Mouse (Mus musculus): ENCODE measurements around the gene Tubb2a.
"Not testable (repeated sequence)": the region's sequence is repeated elsewhere in the genome, so short reads cannot be mapped to it uniquely, and the experiment has no call there.

DNA sequence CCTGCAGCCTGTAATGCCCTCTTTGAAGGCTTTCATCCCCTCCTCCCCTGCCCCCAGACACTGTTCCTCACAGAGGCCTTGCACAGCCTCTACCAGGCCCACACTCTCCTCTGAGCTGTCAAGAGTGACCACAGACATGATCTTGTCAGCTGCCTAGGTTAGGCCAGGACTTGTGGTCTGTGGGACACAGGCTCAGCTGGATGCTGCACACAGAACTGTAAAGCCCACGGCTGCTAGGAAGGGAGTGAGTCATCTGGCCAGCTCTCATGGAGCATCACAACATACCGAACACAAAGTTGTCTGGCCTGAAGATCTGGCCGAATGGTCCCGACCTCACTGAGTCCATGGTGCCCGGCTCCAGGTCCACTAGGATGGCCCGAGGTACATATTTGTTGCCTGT, 1.9 kb downstream of the Tubb2a start:
- TF ChIP-seq CTCF (IDR thresholded peaks at IDR 0.05; ENCODE audit: borderline replicate concordance, extremely low read depth, insufficient read depth, insufficient read length); POLR2A (IDR thresholded peaks at IDR 0.05; ENCODE audit: borderline replicate concordance, extremely low read depth, insufficient read depth, insufficient read length, poor library complexity, severe bottlenecking): not testable (repeated sequence)

Data from brain, embryonic 14.5 days (tissue).